Mouse (Mus musculus) macrophage (primary cell): ENCODE measurements around the gene Camp. TPM values are rescaled to one million over a fixed set of nuclear protein-coding genes. Genes with fewer than 3 reads are reported as not detected.

Experiments used
- H3K27ac ChIP-seq: fragments of 350-480 bp; formaldehyde crosslinking; 2 replicates; pipeline ENCODE4 v1.9.0; 2021
- H3K36me3 ChIP-seq: fragments of 350-480 bp; formaldehyde crosslinking; 2 replicates; pipeline ENCODE4 v1.9.0; 2021; ENCODE audit errors: inconsistent target
- H3K4me3 ChIP-seq: fragments of 350-480 bp; formaldehyde crosslinking; 2 replicates; pipeline ENCODE4 v1.9.0; 2021; ENCODE audit errors: inconsistent target
- H3K79me2 ChIP-seq: fragments of 350-480 bp; formaldehyde crosslinking; 2 replicates; pipeline ENCODE4 v1.9.0; 2021; ENCODE audit errors: inconsistent target
- WGBS: methylation state at CpG from one replicate; pipeline ENCODE4 v1.1.7; 2026; ENCODE audit warnings: inconsistent platforms; ENCODE audit not compliant: missing documents; 5-methylcytosine and 5-hydroxymethylcytosine counted together
- polyA plus RNA-seq: library from polyadenylated mRNA; stranded (reverse); fragments of 250-400 nt; gene quantifications from 3 replicates; pipeline ENCODE4 v1.2.4, GENCODE M21; 2018; ENCODE audit warnings: inconsistent platforms

Gene Camp
- polyA plus RNA-seq, 1 experiment from 2014 or later: 0.67 TPM

GRCm38 (mm10) chr9:109874797-109875691, 25.6 kb upstream of the Camp start, which contains the start of gene Cdc25a:
Gene Cdc25a, plus strand, starts transcription at chr9:109875579.
- Histone ChIP-seq H3K4me3 (peak within 1 kb of the TSS; percentile 83), H3K79me2 (peaks cover 41% of the 10 kb centered on the region), H3K36me3 (peaks cover 8% of the 10 kb centered on the region; the same call in 1 of the 2 replicates), H3K27ac (peak within 1 kb of the TSS; percentile 53)
- WGBS: 9% methylated on average over 32 of the region's 33 CpGs

DNA sequence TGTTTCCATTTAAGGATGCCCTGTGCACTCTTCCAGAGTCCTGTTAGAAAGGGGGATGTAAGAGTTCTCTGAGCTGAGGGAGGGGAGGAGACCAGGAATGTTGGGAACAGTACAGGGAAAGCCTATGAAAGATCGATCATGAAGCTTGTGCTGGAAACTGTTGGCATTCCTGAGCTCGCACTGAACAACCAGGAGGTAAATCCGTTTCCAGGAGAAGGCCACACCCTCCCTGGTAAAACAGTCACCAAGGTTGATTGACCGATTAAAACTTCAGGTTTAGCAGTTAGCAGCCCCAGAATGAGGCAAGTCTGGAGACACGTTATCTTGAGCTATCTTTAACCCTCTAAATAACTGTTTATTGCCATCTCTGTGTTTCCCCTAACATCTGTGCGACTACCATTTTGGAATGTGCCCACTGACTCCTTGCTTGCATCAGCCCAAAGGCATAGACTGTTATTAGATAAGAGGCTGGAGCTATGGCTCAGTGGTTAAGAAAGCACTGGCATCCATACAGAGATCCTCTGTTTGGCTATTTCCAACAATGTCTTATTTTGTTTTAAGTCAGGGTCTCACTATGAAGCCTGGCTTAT, 21.7 kb upstream of the Camp start:
- Histone ChIP-seq H3K36me3 (no peaks in the 10 kb centered on the region), H3K4me3 (no peak overlapping the region), H3K79me2 (peaks cover 2% of the 10 kb centered on the region), H3K27ac (no peak overlapping the region)
- WGBS: 71% methylated on average over 6 of the region's 6 CpGs

DNA sequence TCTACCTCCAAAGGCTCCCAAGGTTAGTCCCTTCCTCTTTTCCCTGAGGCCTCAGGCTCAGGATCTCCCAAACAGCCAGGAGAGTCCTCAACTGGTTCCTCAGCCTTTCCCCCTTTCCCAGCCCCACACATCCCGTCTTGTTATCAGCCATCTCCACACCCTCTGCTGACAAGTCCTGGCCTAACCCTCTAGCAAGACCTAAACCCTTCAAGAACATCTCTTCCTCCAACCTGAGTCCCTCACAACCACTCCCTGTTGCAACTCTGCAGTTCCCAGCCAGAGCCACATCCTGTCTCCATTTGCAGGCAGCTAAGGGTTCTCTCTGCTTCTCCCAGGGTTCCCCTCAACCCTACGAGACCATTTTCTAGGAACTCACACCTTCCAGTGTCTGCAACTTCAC, 16.8 kb upstream of the Camp start:
- no peak overlapping the region for H3K4me3 ChIP-seq
- H3K27ac ChIP-seq: no peak overlapping the region
- H3K36me3 ChIP-seq: no peaks in the 10 kb centered on the region
- 54% methylated on average over 2 of the region's 2 CpGs for WGBS
- no peaks in the 10 kb centered on the region for H3K79me2 ChIP-seq

- H3K79me2 ChIP-seq: no peaks in the 10 kb centered on the region
- no peak overlapping the region for H3K27ac ChIP-seq
- 9% methylated on average over 3 of the region's 3 CpGs for WGBS
- no peak overlapping the region for H3K4me3 ChIP-seq
- H3K36me3 ChIP-seq: no peaks in the 10 kb centered on the region
Observed at GRCm38 (mm10) chr9:109863085-109863484, 13.7 kb upstream of the Camp start.

GRCm38 (mm10) chr9:109862397-109863044, 13.1 kb upstream of the Camp start:
- H3K79me2 ChIP-seq: no peaks in the 10 kb centered on the region
- WGBS: 6% methylated on average over 20 of the region's 20 CpGs
- no peaks in the 10 kb centered on the region for H3K36me3 ChIP-seq
- no peak overlapping the region for H3K4me3 ChIP-seq
- no peak overlapping the region for H3K27ac ChIP-seq

GRCm38 (mm10) chr9:109855947-109856346, 6.5 kb upstream of the Camp start:
- H3K79me2 ChIP-seq: no peaks in the 10 kb centered on the region
- H3K36me3 ChIP-seq: no peaks in the 10 kb centered on the region
- H3K27ac ChIP-seq: no peak overlapping the region
- H3K4me3 ChIP-seq: no peak overlapping the region
- whole genome bisulfite sequencing: 90% methylated on average over 6 of the region's 6 CpGs

- H3K4me3 ChIP-seq: no peak overlapping the region
- H3K27ac ChIP-seq: no peak overlapping the region
- H3K79me2 ChIP-seq: no peaks in the 10 kb centered on the region
- no peaks in the 10 kb centered on the region for H3K36me3 ChIP-seq
- WGBS: 82% methylated on average over 2 of the region's 2 CpGs
Observed at GRCm38 (mm10) chr9:109854341-109854740, 4.9 kb upstream of the Camp start.

DNA sequence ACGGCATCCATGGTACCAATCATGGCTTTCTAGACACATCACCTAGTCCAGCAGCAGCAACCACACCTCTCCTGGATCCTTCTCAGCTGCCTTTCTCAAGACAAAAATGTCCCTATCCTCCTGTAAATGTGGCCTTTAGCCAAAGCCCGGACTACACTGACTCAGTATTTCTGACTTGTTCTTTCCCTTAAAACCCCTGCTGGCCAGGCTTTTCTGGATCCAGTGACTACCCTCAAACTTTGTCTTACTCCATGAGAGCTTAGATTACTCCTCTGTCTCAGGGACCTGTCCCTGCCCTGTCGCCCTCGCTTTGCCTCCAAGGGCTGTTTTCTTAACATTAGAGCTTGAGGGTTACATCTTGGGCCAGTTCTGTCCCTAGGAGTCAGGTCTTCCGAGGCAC, 682 bp upstream of the Camp start:
- no peak overlapping the region for H3K27ac ChIP-seq
- WGBS: 83% methylated on average over 5 of the region's 5 CpGs
- H3K36me3 ChIP-seq: no peaks in the 10 kb centered on the region
- no peak overlapping the region for H3K4me3 ChIP-seq
- no peaks in the 10 kb centered on the region for H3K79me2 ChIP-seq

DNA sequence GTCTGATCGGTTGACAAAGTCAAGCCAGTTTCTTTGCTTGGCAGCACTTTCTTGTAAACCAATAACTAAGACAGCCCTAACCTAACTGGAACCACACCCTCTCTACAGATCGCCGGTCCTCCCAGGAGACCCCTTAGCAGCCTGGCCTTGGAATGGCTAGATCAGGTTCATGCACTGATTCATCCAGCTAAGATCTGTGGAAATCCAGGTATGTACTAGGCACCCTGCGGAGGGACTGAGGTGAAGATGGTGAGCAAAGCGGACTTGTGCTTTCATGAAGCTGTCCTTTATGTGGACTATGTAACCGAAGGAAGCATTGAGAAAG, 16.4 kb downstream of the Camp start:
- no peaks in the 10 kb centered on the region for H3K79me2 ChIP-seq
- WGBS: 9% methylated on average over 6 of the region's 6 CpGs
- no peaks in the 10 kb centered on the region; the same call in 1 of the 2 replicates for H3K36me3 ChIP-seq
- peak overlapping the region; percentile 73 for H3K27ac ChIP-seq
- peak overlapping the region; percentile 80 for H3K4me3 ChIP-seq

DNA sequence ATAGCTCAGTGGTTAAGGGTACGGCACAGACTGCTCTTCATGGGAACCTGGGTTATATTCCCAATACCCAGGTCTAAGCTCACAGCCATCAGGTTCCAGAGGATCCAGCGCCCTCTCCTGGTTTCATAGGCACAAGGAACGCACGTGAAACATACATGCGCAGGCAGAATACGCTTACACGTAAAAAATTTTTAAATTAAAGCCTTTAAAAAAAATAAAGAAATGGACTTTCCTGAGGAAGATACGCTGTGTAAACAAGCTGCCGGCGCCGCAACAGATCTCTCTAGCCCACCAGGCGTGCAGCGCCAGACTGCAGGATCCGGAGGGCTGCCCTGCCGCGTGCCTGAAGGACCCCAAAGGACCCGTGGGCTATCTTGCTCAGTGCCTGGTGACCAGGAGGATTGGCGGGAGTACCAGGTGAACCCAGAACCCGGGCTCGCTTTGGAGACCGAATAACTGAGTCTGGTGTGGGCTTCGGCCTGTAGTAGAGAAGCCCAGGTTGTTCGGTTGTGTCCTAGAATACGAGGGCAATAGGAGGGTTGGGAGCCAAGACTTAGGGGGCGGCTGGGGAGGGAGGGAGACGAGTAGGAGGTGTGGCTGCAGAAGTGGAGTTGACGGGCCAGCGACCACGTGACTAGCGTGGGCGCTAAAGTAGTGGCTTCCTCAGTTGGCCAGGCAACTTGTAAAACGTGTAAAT, 16.9 kb downstream of the Camp start, which contains the start of gene Nme6:
TSS of gene Nme6 (plus strand) at position 359 of the 697 bp plus-strand sequence.
- WGBS: under 1% methylated on average over 32 of the region's 32 CpGs
- Histone ChIP-seq H3K79me2 (no peaks in the 10 kb centered on the region), H3K36me3 (no peaks in the 10 kb centered on the region), H3K27ac (peak within 1 kb of the TSS; percentile 73), H3K4me3 (peak within 1 kb of the TSS; percentile 80)

DNA sequence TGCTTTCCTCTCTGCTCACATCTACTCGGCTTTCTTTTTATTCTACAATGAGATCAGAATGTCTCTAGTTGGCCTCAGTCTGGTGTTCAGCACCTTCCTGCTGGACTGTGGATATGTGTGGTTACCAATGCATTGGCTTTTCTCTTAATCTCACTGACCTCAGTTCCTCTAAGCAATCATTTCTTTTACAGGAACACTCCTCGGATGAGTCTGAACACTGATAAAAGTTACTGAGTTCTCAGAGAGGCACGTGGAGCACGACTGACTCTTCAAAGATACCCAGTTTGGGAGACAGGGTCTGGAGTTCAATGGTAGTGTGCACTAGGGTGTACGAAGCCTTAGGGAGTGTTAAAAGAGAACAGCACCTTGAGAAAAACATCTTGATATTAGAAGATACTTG, 23.2 kb downstream of the Camp start:
- no peaks in the 10 kb centered on the region for H3K36me3 ChIP-seq
- H3K79me2 ChIP-seq: no peaks in the 10 kb centered on the region
- WGBS: 58% methylated on average over 5 of the region's 5 CpGs
- H3K4me3 ChIP-seq: no peak overlapping the region
- H3K27ac ChIP-seq: no peak overlapping the region

DNA sequence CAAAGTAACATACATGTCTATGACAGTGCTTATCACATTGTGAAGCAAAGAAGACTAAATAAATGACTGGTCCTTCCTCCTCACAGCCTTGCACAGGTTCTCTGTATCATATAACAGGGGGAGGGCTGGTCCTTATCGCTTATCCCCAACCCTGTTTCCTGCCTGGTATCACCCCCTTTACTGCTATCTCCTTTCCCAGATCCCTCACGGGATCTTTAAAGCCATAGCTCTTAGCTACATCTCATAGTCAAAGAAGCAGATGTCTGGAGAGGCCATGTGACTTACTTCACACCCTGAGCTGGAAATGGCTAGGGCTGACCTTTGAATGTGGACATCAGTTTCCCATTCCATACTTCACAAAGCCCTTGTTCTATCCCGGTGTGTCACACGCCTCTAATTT, 23.7 kb downstream of the Camp start:
- no peak overlapping the region for H3K27ac ChIP-seq
- H3K4me3 ChIP-seq: no peak overlapping the region
- H3K36me3 ChIP-seq: no peaks in the 10 kb centered on the region
- 37% methylated on average over 4 of the region's 4 CpGs for WGBS
- H3K79me2 ChIP-seq: no peaks in the 10 kb centered on the region

GRCm38 (mm10) chr9:109816341-109816740, 33.1 kb downstream of the Camp start:
- Histone ChIP-seq H3K27ac (no peak overlapping the region), H3K36me3 (no peaks in the 10 kb centered on the region), H3K79me2 (no peaks in the 10 kb centered on the region), H3K4me3 (no peak overlapping the region)
- 33% methylated on average over 6 of the region's 6 CpGs for WGBS

DNA sequence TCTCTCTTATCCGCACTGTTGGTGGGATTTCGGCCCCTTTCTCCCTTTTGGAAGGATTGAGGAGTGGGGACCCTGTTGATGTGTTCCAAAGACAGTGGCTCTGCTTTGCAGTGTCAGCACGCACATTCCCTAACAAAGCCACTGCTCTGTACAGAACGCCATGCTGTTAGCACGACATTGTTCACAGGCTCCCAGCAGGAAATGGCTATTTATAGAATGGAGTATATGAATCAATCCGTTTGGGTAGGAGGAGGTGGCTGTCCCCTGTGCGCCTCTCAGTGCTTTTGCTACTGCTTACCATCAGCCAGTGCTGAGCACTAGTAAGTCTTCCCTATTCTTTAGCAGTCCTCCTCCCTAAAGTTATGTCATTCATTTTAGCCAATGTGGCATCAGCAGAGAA, 36.0 kb downstream of the Camp start:
- Histone ChIP-seq H3K36me3 (no peaks in the 10 kb centered on the region), H3K27ac (no peak overlapping the region), H3K4me3 (no peak overlapping the region), H3K79me2 (no peaks in the 10 kb centered on the region)
- 38% methylated on average over 7 of the region's 7 CpGs for WGBS
